Mouse (Mus musculus): ENCODE results near the gene Icmt. TPM values are rescaled to one million over a fixed set of nuclear protein-coding genes. Genes with fewer than 3 reads are reported as not detected.

Icmt gene
- total RNA-seq (2023), result 18.1 TPM

DNA sequence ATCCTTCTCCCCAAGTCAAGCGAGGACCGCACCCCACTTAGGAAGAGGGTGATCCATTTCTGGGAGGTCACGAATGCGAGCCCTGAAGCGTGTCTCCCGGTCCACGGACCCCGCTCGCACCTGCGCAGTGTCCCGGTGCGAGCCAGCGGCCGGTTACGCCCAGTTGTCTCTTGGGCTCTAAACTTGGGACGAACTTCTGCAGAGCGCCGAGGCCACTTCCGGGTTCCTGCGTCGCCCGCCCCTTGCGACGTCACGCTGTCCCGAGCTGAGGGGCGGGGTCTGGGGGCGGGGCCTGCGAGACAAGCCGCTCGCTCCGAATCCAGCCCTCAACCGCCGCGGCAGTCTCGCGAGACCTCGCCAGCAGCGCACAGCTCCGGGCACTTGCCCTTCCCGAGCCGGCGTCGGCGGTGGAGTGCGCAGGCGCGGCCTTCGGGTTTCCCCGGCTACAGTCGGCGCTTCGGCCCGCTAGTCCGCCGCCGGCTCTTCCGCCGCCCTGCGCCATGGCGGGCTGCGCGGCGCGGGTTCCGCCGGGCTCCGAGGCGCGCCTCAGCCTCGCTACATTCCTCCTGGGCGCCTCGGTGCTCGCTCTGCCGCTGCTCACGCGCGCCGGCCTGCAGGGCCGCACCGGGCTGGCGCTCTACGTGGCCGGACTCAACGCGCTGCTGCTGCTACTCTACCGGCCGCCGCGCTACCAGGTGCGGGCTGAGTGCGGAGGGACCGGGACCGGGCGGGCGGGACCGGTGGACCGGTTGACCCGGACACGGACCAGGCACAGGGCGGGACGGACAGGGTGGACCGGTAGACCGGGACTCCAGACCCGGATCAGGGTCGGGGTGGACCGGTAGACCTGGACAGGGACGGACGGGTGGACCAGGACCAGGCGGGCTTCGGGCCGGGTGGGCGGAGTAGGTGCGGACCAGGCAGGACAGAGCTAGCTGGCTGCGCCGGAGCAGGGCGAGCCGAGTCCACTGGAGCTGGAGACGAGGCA, at the start of gene Icmt:
TSS of gene Icmt (plus strand) at position 354 of the 988 bp plus-strand sequence.

DNA sequence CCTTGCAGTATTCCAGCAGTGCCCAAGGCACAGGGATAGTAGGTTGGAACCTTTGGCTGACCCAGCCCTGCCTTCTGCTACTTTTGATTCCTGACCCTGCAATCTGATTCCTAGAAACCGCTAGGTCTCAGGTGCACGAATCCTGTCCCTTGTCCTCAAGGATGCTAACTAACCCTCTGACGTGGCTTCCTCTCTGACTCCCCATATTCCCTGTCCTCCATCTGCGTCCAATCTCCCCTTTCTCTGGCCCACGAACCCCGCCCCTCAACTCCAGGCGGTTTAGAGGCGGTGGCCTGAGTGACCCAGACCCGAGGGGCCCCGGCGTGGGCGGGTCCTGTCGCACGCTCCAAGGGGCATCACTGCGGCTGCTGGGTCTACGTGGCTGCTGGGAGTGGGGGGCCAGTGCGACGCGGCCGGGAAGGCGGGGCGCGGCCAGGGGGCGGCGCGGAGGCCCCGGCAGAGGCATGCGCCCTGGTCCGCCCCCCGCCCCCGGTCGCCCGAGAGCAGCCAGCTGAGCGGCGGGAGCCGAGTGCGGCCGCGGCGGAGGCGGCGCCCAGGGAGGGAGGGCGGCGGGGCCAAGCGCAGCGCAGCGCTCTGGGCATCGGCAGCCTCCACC, 23.3 kb upstream of the Icmt start, which contains the start of gene Gpr153:
TSS of gene Gpr153 (plus strand) at position 612 of the 616 bp plus-strand sequence.

DNA sequence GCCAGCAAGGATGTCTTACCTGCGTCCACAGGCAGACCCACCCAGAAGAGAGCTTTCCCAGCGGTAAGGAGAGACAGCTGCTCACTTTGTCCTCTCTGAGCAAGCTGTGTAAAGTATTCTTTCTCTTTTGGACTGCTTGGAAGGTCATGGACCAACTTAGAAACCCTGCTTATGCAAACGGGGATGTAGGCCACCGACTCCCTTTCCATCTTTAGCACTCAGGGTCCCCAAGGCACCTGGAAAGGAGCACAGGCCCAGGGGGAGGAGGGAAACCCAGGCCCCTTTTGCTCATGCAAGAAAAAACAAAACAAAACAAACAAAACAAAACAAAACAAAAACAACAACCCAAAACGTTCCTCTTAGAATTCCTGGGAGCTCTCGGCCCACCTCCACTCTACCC, 5.5 kb upstream of the Icmt start, which contains the start of gene Hes3:
TSS of gene Hes3 (minus strand) at position 101 of the 400 bp plus-strand sequence.

DNA sequence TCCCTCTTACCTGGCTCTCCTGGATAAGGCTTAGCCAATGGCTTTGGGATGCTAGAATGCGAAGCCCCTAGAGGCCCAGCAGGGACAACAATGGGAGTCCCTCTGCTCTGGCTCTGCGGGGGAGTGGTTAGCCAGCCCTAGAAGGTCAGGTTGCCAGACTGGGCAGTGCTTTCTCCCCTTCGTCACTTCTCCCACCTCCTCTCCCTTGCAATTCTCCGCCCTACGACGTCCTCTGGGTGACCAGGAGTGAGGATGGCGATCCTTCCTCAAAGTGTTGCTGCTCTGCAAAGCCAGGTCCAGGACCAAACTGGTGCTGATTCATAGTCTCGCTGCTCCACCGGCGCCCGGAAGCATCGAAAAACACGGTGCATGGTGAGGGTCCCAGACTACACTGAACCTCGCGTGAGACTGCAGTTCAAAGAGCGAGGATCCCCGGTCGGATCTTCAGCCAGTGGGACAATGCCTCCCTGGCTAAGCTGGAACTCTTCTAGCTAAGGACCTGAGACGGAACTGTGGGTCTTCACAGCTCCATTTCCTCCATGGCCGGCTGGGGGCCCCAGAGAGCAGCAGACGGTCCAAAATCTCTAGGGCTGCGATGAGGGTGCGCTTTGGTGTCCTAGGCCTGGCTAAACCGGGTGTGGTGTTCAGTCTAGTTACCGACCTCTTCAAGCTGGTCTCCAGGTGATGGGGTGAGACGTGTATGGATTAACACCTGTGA, 21.6 kb downstream of the Icmt start, which contains the start of gene Rnf207:
TSS of gene Rnf207 (minus strand) at position 477 of the 718 bp plus-strand sequence.

DNA sequence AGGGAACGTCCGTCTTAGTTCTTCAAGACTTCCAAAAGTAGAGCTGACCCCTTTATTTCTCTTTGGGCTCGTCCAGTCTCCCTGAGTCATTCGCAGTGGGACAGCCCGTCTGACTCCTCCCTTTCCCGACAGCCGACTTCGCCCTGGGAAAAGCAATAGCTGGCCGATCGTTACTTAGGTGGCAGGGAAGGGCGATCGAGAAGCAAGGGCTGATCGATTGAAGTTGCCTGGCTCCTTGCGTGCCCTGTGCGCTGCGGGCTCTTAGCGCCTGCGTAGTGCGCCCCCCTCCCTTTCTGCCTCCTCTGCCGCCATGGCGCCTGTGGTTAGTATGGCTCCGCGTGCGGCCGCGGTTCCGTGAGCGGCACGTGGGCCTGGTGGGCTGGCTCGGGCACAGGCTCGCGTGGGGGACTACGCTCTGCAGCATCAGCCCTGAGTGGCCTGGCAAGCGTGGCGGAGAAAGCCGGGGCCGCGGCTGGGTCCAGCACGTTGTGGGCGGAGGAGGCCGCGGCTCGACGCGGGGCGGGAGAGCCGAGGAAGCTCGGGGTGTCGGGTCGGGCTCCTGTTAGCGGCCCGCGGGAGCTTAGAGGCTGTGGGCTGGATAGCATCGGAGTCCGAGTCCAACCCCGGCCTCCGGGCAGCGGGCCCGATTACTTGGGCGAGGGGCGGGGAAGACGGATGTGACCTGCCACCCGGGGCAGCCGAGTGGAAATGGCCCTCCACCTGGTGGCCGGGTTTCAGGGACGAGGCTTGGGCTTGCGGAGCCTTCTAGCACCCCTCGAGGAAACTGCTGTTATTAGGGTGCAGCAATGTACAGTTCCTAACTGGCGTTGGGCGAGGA, 28.8 kb downstream of the Icmt start, which contains the start of gene Rpl22:
TSS of gene Rpl22 (plus strand) at position 169 of the 838 bp plus-strand sequence.

DNA sequence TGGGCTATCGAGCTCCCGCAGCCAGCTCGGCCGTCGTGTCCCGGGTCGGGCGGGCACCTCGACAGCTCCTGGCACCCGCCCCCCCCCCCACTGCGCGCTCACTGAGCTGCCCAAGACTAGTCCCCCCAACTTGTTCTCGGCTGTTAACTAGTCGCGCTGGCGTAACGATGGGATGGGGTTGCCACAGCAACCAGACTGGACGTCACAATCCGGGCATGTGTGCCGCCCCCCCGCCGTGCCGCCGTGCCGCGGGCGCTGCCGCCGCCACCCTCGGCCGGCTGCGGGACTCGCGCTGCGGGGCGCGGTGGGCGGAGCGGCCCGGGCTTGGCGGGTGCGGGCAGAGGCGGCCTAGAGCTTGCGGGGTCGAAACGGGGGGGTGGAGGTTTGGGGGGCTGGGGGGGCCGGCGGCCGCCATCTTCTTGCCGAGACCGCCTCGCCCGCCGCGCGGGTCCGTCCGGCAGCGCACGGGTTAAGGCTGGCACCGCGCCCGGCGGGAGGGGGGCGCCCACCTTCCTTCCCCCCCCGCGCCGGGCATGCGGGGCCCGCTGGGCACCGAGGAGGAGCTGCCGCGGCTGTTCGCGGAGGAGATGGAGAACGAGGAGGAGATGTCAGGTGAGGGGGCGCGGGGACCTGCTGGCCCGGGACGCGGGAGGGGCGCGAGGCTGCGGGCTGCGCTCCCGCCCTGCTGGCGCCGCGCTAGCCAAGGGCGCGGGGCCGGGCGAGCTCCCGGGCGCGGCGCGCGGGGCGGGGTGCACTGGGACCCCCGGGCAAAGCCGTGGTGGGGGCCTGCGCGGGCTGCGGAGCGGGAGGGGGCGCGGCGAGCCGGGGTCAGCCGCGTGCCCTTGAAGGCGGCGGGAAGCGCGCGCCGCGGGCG, 41.6 kb downstream of the Icmt start, which contains the start of gene Chd5:
TSS of gene Chd5 (plus strand) at position 233 of the 874 bp plus-strand sequence.

Other genes with a start within 250 kb of the Icmt start
- 2.4 TPM for gene Plekhg5, start 224.7 kb upstream of the Icmt start, total RNA-seq (2023)
- gene Tnfrsf25, start 181.3 kb upstream of the Icmt start, total RNA-seq (2023), result 9.0 TPM
- gene Espn, start 144.9 kb upstream of the Icmt start, total RNA-seq (2023), result 0.64 TPM
- gene Hes2, start 138.4 kb upstream of the Icmt start, total RNA-seq (2023), result not detected
- gene Acot7, start 119.1 kb upstream of the Icmt start, total RNA-seq (2023), result 11.1 TPM
- 0.58 TPM for gene Gpr153, start 23.0 kb upstream of the Icmt start, total RNA-seq (2023)
- gene Hes3, start 5.6 kb upstream of the Icmt start, total RNA-seq (2023), result not detected
- not detected for gene Rnf207, start 21.8 kb downstream of the Icmt start, total RNA-seq (2023)
- gene Rpl22, start 28.5 kb downstream of the Icmt start, total RNA-seq (2023), result 1,082 TPM
- 0.06 TPM for gene Chd5, start 41.4 kb downstream of the Icmt start, total RNA-seq (2023)
- 1.9 TPM for gene Nphp4, start 179.5 kb downstream of the Icmt start, total RNA-seq (2023)
- 207 TPM for gene Kcnab2, start 180.6 kb downstream of the Icmt start, total RNA-seq (2023)

Data from CD8-positive naive resting alpha-beta T cell, adult 57 days (primary cell).